Mouse (Mus musculus) liver, postnatal 0 days (tissue): Measurements from ENCODE around the gene Plekhg6.

Experiments
- CTCF ChIP-seq: sonication (generic); IDR thresholded peaks from 2 replicates; pipeline ENCODE4 v1.5.1; 2016; ENCODE audit warnings: antibody characterized with exemption, low read depth
- EP300 ChIP-seq: IDR thresholded peaks from 2 replicates; pipeline ENCODE4 v1.6.1; 2016; ENCODE audit warnings: antibody characterized with exemption, low read depth, mild to moderate bottlenecking

GRCm38 (mm10) chr6:125407224-125407623 lies 26.6 kb upstream of the Plekhg6 start:
- TF ChIP-seq EP300 (no peak), CTCF (no peak)
